Comparison of ENCODE assay signal across 25 mouse cellular contexts in the genomic region with DNA sequence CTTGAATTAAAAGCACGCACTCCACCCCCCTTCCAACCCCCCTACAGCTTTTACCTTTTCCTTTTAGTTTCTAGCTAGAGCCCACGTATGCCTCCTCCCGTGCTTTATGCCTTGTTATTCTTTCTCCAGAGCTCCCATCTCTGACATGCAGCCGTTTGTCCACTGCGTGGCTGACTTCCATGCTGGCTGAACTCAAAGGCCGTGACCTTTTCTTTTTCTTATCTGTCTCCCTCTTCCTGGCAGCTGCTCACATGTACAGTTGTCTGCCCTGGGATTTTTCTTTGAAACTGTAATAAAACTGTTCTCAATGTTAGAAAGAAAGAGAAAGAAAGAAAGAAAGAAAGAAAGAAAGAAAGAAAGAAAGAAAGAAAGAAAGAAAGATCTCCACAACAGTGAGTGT. TPM values are rescaled to one million over a fixed set of nuclear protein-coding genes. Genes with fewer than 3 reads are reported as not detected.
A peak's percentile ranks its signal among the peaks of the same experiment; 100 is the strongest.
DNase-seq lines count a peak whose midpoint lies in the region; ATAC-seq lines count a peak whose summit lies in the region.
"Had no signal": no experiment of that assay in that cellular context is flagged by ENCODE, and none has a peak within 500 bp of the region (broad histone marks: within the 10 kb centered on the region; RNA-seq: fewer than 3 reads in every experiment).

No protein-coding gene starts in this region.

- DNase-seq in adrenal gland, adult (ENCODE audit: inconsistent age in 2 of 2, low spot score in 1 of 2): peak; percentile 70 to 87
- DNase-seq in adrenal gland, postnatal 4 days (ENCODE audit: low spot score in 2 of 2): no peak
- peak; percentile 56 for DNase-seq in adrenal gland, postnatal 14 days
- no peak for DNase-seq in adrenal gland, postnatal 25 days
- DNase-seq in embryo, embryonic 10 days (ENCODE audit: low spot score): peak; percentile 27
- no peak for DNase-seq in embryo, embryonic 11 days
- DNase-seq: adrenal gland, postnatal 10 days; B cell, adult 2 months; cerebellum, adult 11 months; cerebellum, adult 18-20 months; cerebellum, adult 8-10 months; cerebellum, adult 9-11 months; cerebellum, postnatal 14 days; cerebellum, postnatal 36 days had no signal

- H3K4me1 ChIP-seq in megakaryocyte, embryonic 14.5 days: peaks cover 53% of the 10 kb centered on the region

- peaks cover 21% of the 10 kb centered on the region for H3K9me3 ChIP-seq in megakaryocyte, embryonic 14.5 days
- H3K9me3 ChIP-seq: embryonic facial prominence, embryonic 13.5 days; embryonic facial prominence, embryonic 15.5 days; forebrain, embryonic 10.5 days; forebrain, embryonic 12.5 days; G1E had no signal

- ATAC-seq in megakaryocyte, adult 5-6 weeks (ENCODE audit: poor library complexity, severe bottlenecking): no peak
- ATAC-seq: CD4-positive, CD25-positive, alpha-beta regulatory T cell, adult 4 months; forebrain, embryonic 14.5 days; forebrain, embryonic 16.5 days had no signal

- H3K4me3 ChIP-seq in megakaryocyte, embryonic 14.5 days (replicated peaks): peak overlapping the region; percentile 23
- H3K4me3 ChIP-seq: embryonic facial prominence, embryonic 13.5 days; embryonic facial prominence, embryonic 15.5 days; erythroblast, embryonic 14.5 days; forebrain, embryonic 10.5 days; forebrain, embryonic 12.5 days had no signal

- H3K36me3 ChIP-seq in megakaryocyte, embryonic 14.5 days (replicated peaks; ENCODE audit: low read length): no peaks in the 10 kb centered on the region
- H3K36me3 ChIP-seq: embryonic facial prominence, embryonic 13.5 days; embryonic facial prominence, embryonic 15.5 days; forebrain, embryonic 10.5 days; forebrain, embryonic 12.5 days; G1E had no signal

- peaks cover 5% of the 10 kb centered on the region for H3K27me3 ChIP-seq in megakaryocyte, embryonic 14.5 days (replicated peaks)
- H3K27me3 ChIP-seq: embryonic facial prominence, embryonic 13.5 days; embryonic facial prominence, embryonic 15.5 days had no signal

RNA-seq across cellular contexts. Expression of a gene that starts 4.4 kb away (rescaled TPM):
- 1 to 10 TPM; 2.2 TPM for total RNA-seq in adrenal gland, postnatal 4 days (2021)
- total RNA-seq in adrenal gland, postnatal 14 days (2021): 1.3 TPM in 2 replicates
- total RNA-seq in adrenal gland, postnatal 25 days (2021): 4.1 and 5.5 TPM in 2 replicates
- polyA plus RNA-seq in megakaryocyte, embryonic 14.5 days (2012; ENCODE audit: insufficient read depth, low replicate concordance): 0.29 TPM in 1 of 2 replicates, not detected in the other
- 0.16 and 0.96 TPM in 2 replicates for total RNA-seq in megakaryocyte, adult 5-6 weeks (2015)
- total RNA-seq in megakaryocyte, adult 5-6 weeks (2017): not detected in 2 replicates
- polyA plus RNA-seq: erythroblast, embryonic 14.5 days had no signal

RNA-seq across cellular contexts. Expression of a gene that starts 13.2 kb away (rescaled TPM):
- total RNA-seq in adrenal gland, postnatal 4 days (2021): 100 to 1,000 TPM; 420 to 464 TPM
- 805 and 809 TPM in 2 replicates for total RNA-seq in adrenal gland, postnatal 14 days (2021)
- total RNA-seq in adrenal gland, postnatal 25 days (2021): 1,778 and 1,859 TPM in 2 replicates
- polyA plus RNA-seq in megakaryocyte, embryonic 14.5 days (2012; ENCODE audit: insufficient read depth, low replicate concordance): 7.2 and 21.1 TPM in 2 replicates
- 80.6 and 90.8 TPM in 2 replicates for total RNA-seq in megakaryocyte, adult 5-6 weeks (2015)
- total RNA-seq in megakaryocyte, adult 5-6 weeks (2017): 100 and 105 TPM in 2 replicates

RNA-seq across cellular contexts. Expression of a gene that starts 33.7 kb away (rescaled TPM):
- 10 to 100 TPM; 49.5 to 51.3 TPM for total RNA-seq in adrenal gland, postnatal 4 days (2021)
- 35.5 and 38.4 TPM in 2 replicates for total RNA-seq in adrenal gland, postnatal 14 days (2021)
- total RNA-seq in adrenal gland, postnatal 25 days (2021): 35.4 and 57.8 TPM in 2 replicates
- polyA plus RNA-seq in megakaryocyte, embryonic 14.5 days (2012; ENCODE audit: insufficient read depth, low replicate concordance): 13.3 and 17.1 TPM in 2 replicates
- total RNA-seq in megakaryocyte, adult 5-6 weeks (2015): 9.5 and 11.3 TPM in 2 replicates
- 22.2 and 23.9 TPM in 2 replicates for total RNA-seq in megakaryocyte, adult 5-6 weeks (2017)

Comparison
In these comparisons a context has a peak if more than half of its experiments do, and no peak if none do; other contexts are left out.
1. DNase-seq: peak in adrenal gland, adult (2 of 2), adrenal gland, postnatal 14 days (single experiment) and embryo, embryonic 10 days (single experiment); none in adrenal gland, postnatal 4 days (0 of 2), adrenal gland, postnatal 25 days (single experiment) and embryo, embryonic 11 days (single experiment).